9 mouse cellular contexts compared by ENCODE assay signal in the genomic region with DNA sequence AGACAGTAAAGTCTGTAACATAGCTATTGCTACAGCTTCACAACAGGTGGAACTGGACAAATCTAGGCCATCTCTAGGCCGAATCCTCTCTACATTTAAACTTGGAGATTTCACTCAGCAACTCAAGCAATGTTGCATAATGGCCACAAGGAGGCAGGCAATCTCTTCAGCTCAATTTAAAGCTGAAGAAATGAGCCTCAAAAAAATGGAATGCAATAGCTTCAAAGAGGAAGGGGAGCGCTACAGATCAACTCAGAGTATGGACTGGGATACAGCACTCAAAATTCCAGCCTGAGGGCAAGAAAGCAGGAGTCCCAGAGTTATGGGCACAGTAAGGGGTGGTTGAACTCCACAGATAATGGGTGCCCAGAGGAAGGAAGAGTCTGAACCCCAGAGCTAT. TPM values are rescaled to one million over a fixed set of nuclear protein-coding genes. Genes with fewer than 3 reads are reported as not detected.
DNase-seq lines count a peak whose midpoint lies in the region; ATAC-seq and TF ChIP-seq lines count a peak whose summit lies in the region.
"Had no signal": no experiment of that assay in that cellular context is flagged by ENCODE, and none has a peak within 500 bp of the region (broad histone marks: within the 10 kb centered on the region; RNA-seq: fewer than 3 reads in every experiment).

No protein-coding gene starts in this region.

- H3K4me3 ChIP-seq in liver, postnatal 0 days (ENCODE audit: low read depth, low read length), result no peak overlapping the region
- H3K4me3 ChIP-seq in liver, embryonic 12.5 days, result no peak overlapping the region
- H3K4me3 ChIP-seq: limb, embryonic 12.5 days had no signal

- no peak overlapping the region for H3K27ac ChIP-seq in liver, postnatal 0 days (ENCODE audit: low read depth)
- no peak overlapping the region for H3K27ac ChIP-seq in liver, embryonic 12.5 days
- H3K27ac ChIP-seq: limb, embryonic 12.5 days had no signal

- TF ChIP-seq EP300 in liver, postnatal 0 days (IDR thresholded peaks at IDR 0.05; ENCODE audit: low read depth), result no peak

- peak; percentile 60 for DNase-seq in cerebellum, adult 9-10 months
- DNase-seq in cerebellum, adult 8-10 months, result no peak
- DNase-seq in liver, postnatal 0 days, result no peak
- DNase-seq in forelimb bud, embryonic 11.5 days (ENCODE audit: low read depth, low spot score), result peak; percentile 49
- no peak for DNase-seq in kidney, adult 8-10 months
- DNase-seq in layer of hippocampus, postnatal 10 days (ENCODE audit: low spot score in 2 of 2), result no peak

- H3K4me1 ChIP-seq in liver, postnatal 0 days (ENCODE audit: insufficient read depth), result no peaks in the 10 kb centered on the region
- no peaks in the 10 kb centered on the region for H3K4me1 ChIP-seq in liver, embryonic 12.5 days
- H3K4me1 ChIP-seq: limb, embryonic 12.5 days had no signal

- peak; percentile 88 for TF ChIP-seq CTCF in liver, postnatal 0 days (IDR thresholded peaks at IDR 0.05; ENCODE audit: low read depth)

- no peaks in the 10 kb centered on the region for H3K9me3 ChIP-seq in liver, postnatal 0 days (ENCODE audit: low read length)
- H3K9me3 ChIP-seq in liver, embryonic 12.5 days (replicated peaks), result no peaks in the 10 kb centered on the region
- H3K9me3 ChIP-seq: limb, embryonic 12.5 days had no signal

- 50% methylated on average over 2 of the region's 2 CpGs for WGBS in liver, postnatal 0 days (ENCODE audit: insufficient replicate concordance)
- WGBS in liver, embryonic 12.5 days (ENCODE audit: insufficient replicate concordance), result 51% methylated on average over 2 of the region's 2 CpGs

- H3K36me3 ChIP-seq in liver, postnatal 0 days (replicated peaks; ENCODE audit: insufficient read depth, low read length), result no peaks in the 10 kb centered on the region
- H3K36me3 ChIP-seq in liver, embryonic 12.5 days, result peaks cover 5% of the 10 kb centered on the region; the same call in 1 of the 2 replicates
- H3K36me3 ChIP-seq: limb, embryonic 12.5 days had no signal

- no peak overlapping the region for H3K4me2 ChIP-seq in liver, postnatal 0 days (ENCODE audit: low read depth, low read length)
- no peak overlapping the region for H3K4me2 ChIP-seq in liver, embryonic 12.5 days
- H3K4me2 ChIP-seq: limb, embryonic 12.5 days had no signal

- no peak overlapping the region for H3K9ac ChIP-seq in liver, postnatal 0 days (replicated peaks)
- H3K9ac ChIP-seq in liver, embryonic 12.5 days, result no peak overlapping the region
- H3K9ac ChIP-seq: limb, embryonic 12.5 days had no signal

- no peak for ATAC-seq in liver, postnatal 0 days
- ATAC-seq in liver, embryonic 12.5 days, result no peak
- ATAC-seq in neutrophil, adult 5-6 weeks (ENCODE audit: extremely low read depth, insufficient number of reproducible peaks, low FRiP score, poor library complexity, severe bottlenecking), result peak; percentile 57

- no peaks in the 10 kb centered on the region for H3K27me3 ChIP-seq in liver, postnatal 0 days (ENCODE audit: insufficient read depth, low read length)
- H3K27me3 ChIP-seq in liver, embryonic 12.5 days (replicated peaks), result no peaks in the 10 kb centered on the region
- H3K27me3 ChIP-seq: limb, embryonic 12.5 days had no signal

RNA-seq across cellular contexts. Expression of gene Pomgnt1, which starts 11.3 kb away (rescaled TPM):
- 8.8 and 9.2 TPM in 2 replicates for polyA plus RNA-seq in liver, postnatal 0 days (2015; fragmentation: Nextera tagmentation; extraction: Ambion mirVana)
- 23.8 and 24.2 TPM in 2 replicates for polyA plus RNA-seq in liver, embryonic 12.5 days (2016; fragmentation: Nextera tagmentation; extraction: Ambion mirVana)
- total RNA-seq in neutrophil, adult 5-6 weeks (2017), result 21.2 and 24.2 TPM in 2 replicates
- total RNA-seq in layer of hippocampus, postnatal 10 days (2021), result 10 to 100 TPM; 72.8 to 76.9 TPM

RNA-seq across cellular contexts. Expression of gene Rad54l, which starts 11.5 kb away (rescaled TPM):
- 7.3 and 10.3 TPM in 2 replicates for polyA plus RNA-seq in liver, postnatal 0 days (2015; fragmentation: Nextera tagmentation; extraction: Ambion mirVana)
- polyA plus RNA-seq in liver, embryonic 12.5 days (2016; fragmentation: Nextera tagmentation; extraction: Ambion mirVana), result 45.0 and 45.4 TPM in 2 replicates
- 0.86 and 0.93 TPM in 2 replicates for total RNA-seq in neutrophil, adult 5-6 weeks (2017)
- total RNA-seq in layer of hippocampus, postnatal 10 days (2021), result 1 to 10 TPM; 1.6 to 2.1 TPM

RNA-seq across cellular contexts. Expression of gene Lurap1, which starts 16.1 kb away (rescaled TPM):
- 0.24 and 0.27 TPM in 2 replicates for polyA plus RNA-seq in liver, postnatal 0 days (2015; fragmentation: Nextera tagmentation; extraction: Ambion mirVana)
- 0.44 and 0.53 TPM in 2 replicates for polyA plus RNA-seq in liver, embryonic 12.5 days (2016; fragmentation: Nextera tagmentation; extraction: Ambion mirVana)
- 0.37 and 0.58 TPM in 2 replicates for total RNA-seq in neutrophil, adult 5-6 weeks (2017)
- total RNA-seq in layer of hippocampus, postnatal 10 days (2021), result 10 to 100 TPM; 23.5 to 29.6 TPM

RNA-seq across cellular contexts. Expression of gene Tspan1, which starts 32.4 kb away (rescaled TPM):
- 0.08 TPM in 1 of 2 replicates, not detected in the other for polyA plus RNA-seq in liver, postnatal 0 days (2015; fragmentation: Nextera tagmentation; extraction: Ambion mirVana)
- not detected in 2 replicates for polyA plus RNA-seq in liver, embryonic 12.5 days (2016; fragmentation: Nextera tagmentation; extraction: Ambion mirVana)
- 5.0 and 7.1 TPM in 2 replicates for total RNA-seq in neutrophil, adult 5-6 weeks (2017)
- total RNA-seq in layer of hippocampus, postnatal 10 days (2021), result under 1 TPM in 1 of 2 experiments, not detected in 1; 0.27 TPM

RNA-seq across cellular contexts. Expression of gene 1700042G07Rik, which starts 38.2 kb away (rescaled TPM):
- polyA plus RNA-seq in liver, postnatal 0 days (2015; fragmentation: Nextera tagmentation; extraction: Ambion mirVana), result not detected in 2 replicates
- not detected in 2 replicates for polyA plus RNA-seq in liver, embryonic 12.5 days (2016; fragmentation: Nextera tagmentation; extraction: Ambion mirVana)
- total RNA-seq in neutrophil, adult 5-6 weeks (2017), result not detected in 2 replicates
- total RNA-seq in layer of hippocampus, postnatal 10 days (2021), result not detected
- polyA plus RNA-seq: limb, embryonic 12.5 days had no signal

Comparison
In these comparisons a context has a peak if more than half of its experiments do, and no peak if none do; other contexts are left out.
1. DNase-seq: peak in cerebellum, adult 9-10 months (single experiment) and forelimb bud, embryonic 11.5 days (single experiment); none in cerebellum, adult 8-10 months (single experiment), liver, postnatal 0 days (single experiment), kidney, adult 8-10 months (0 of 2) and layer of hippocampus, postnatal 10 days (0 of 2).
2. RNA of gene Lurap1, which starts 16.1 kb away (total RNA-seq): 23.5 to 29.6 TPM in layer of hippocampus, postnatal 10 days; 0.37 to 0.58 TPM in neutrophil, adult 5-6 weeks; every median in the first group is over 10 times any median in the second.